Mouse (Mus musculus) embryonic fibroblast, embryonic 13.5 days (primary cell): ENCODE results near the gene Nub1. TPM values are rescaled to one million over a fixed set of nuclear protein-coding genes. Genes with fewer than 3 reads are reported as not detected.

Experiments
- H3K27ac ChIP-seq: 2 replicates; pipeline ENCODE4 v1.5.1; 2012; ENCODE audit warnings: low read length, control low read depth, inconsistent platforms; ENCODE audit not compliant: insufficient read depth
- H3K4me1 ChIP-seq: 2 replicates; pipeline ENCODE4 v1.6.1; 2011; ENCODE audit warnings: low read length; ENCODE audit not compliant: control insufficient read depth, insufficient read depth
- H3K4me3 ChIP-seq: 2 replicates; pipeline ENCODE4 v1.5.1; 2011; ENCODE audit warnings: mild to moderate bottlenecking, control low read depth, low read length; ENCODE audit not compliant: insufficient read depth
- CTCF ChIP-seq: IDR thresholded peaks from 2 replicates; pipeline ENCODE4 v1.5.1; 2011; ENCODE audit warnings: mild to moderate bottlenecking, control low read depth, low read length, moderate library complexity, borderline replicate concordance; ENCODE audit not compliant: insufficient read depth
- POLR2A ChIP-seq: IDR thresholded peaks from 2 replicates; pipeline ENCODE4 v1.6.1; 2011; ENCODE audit warnings: low read depth, mild to moderate bottlenecking, control low read depth, low read length, moderate library complexity
- polyA plus RNA-seq: library from polyadenylated mRNA; stranded (reverse); fragments of >200 nt; gene quantifications from 2 replicates; pipeline ENCODE4 v1.2.4, GENCODE M21; 2011; ENCODE audit warnings: low read depth; ENCODE audit not compliant: missing spikeins, insufficient read length

Gene Nub1
- polyA plus RNA-seq: 42.9 and 49.5 TPM in 2 replicates

DNA sequence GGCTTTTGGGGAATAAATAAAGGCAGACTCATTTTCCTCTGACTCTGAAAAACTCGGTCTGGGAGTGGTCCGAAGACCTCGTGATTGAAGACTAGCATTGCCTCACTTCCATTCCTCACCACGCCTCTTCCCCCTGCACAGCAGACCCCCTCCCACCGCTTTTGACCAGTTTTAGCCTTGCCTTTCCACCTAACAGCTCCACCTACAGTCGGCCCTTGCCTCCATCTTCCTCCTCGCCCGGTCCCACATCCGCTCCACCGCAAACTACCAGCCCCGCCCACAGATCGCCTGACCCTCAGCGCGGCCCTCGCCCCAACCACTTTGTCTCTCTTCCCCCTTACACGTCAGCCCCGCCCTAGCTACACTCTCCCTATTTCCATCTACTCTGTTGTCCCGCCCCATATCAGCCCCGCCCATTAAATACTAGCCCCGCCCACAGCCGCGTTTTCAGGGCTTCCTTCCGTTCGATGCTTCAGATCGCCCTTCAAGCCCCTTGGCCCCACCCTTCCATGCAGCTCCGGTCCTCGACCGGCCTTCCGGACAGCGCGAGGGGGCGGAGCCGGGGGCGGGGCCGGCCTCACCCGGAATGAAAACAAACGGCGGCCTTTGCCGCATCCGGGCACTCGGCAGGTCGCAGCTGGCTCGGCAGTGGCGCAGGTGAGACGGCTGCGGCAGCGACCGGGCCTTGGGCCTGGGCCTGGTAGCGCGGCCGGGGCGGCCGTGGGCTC is at the start of gene Nub1:
Nub1 (plus strand) TSS at position 167 of the 728 bp plus-strand sequence.
- Histone ChIP-seq H3K4me3 (peak within 1 kb of the TSS; percentile 90), H3K4me1 (peaks cover 8% of the 10 kb centered on the region; the same call in 1 of the 2 replicates), H3K27ac (peak within 1 kb of the TSS; percentile 99)
- TF ChIP-seq POLR2A (peak; percentile 76), CTCF (peak; percentile 23; the same call in 1 of the 2 replicates)

DNA sequence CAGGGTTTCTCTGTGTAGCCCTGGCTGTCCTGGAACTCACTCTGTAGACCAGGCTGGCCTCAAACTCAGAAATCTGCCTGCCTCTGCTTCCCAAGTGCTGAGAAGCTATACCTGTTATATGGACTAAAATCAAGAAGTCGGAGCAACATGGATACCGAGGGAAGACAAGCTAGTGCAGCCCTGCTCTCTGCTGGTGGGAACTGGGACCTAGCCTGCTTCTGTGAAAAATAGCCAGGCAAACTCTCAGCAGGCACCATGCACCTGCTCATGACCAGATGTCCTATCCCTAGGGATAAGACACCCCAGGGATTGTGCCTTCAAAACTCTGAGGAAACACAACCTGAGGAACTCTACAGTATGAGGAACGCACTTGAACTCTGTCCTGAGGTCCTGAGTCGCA is 48.3 kb upstream of the Nub1 start:
- Histone ChIP-seq H3K27ac (no peak overlapping the region), H3K4me3 (no peak overlapping the region), H3K4me1 (no peaks in the 10 kb centered on the region)
- TF ChIP-seq CTCF (no peak), POLR2A (no peak)

DNA sequence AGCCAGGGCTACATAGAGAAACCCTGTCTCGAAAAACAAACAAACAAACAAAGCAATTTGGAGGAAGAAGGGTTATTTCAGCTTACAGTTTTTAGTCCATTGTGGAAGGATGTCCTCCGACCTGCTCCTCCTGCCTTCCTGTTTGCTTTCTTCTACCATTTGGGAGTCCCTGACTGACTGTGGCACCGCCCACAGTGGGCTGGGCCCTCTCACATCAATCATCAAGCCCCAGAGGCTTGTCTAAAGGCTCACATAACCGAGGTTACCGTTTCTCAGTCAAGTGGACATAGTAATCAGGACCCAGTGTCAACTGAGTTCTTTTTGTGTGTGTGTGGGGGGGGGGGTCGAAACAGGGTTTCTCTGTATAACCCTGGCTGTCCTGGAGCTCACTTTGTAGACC is 47.2 kb upstream of the Nub1 start:
- no peak overlapping the region for H3K4me3 ChIP-seq
- TF ChIP-seq CTCF: no peak
- no peak for TF ChIP-seq POLR2A
- H3K4me1 ChIP-seq: no peaks in the 10 kb centered on the region
- H3K27ac ChIP-seq: no peak overlapping the region

DNA sequence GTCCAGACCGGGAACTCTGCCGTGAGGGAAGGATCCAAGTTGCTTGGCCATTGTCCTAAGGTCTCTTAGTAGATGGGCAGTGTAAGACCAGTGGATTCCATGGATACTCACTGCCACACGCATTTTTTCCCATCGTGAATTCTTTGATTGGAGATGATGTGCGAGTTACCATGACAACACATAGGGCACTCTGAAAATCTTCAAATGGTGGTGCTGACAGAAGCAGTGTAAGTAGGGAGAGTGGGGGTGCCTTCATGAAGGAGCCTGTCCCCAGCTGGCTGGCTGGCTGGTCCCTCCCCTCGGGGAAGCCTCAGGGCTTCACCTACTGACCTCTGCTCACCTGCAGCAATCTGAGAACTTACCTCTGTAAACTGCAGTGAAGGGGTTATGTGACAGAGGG is 46.3 kb upstream of the Nub1 start:
- H3K27ac ChIP-seq: no peak overlapping the region
- TF ChIP-seq POLR2A (no peak), CTCF (no peak)
- H3K4me3 ChIP-seq: no peak overlapping the region
- H3K4me1 ChIP-seq: no peaks in the 10 kb centered on the region

DNA sequence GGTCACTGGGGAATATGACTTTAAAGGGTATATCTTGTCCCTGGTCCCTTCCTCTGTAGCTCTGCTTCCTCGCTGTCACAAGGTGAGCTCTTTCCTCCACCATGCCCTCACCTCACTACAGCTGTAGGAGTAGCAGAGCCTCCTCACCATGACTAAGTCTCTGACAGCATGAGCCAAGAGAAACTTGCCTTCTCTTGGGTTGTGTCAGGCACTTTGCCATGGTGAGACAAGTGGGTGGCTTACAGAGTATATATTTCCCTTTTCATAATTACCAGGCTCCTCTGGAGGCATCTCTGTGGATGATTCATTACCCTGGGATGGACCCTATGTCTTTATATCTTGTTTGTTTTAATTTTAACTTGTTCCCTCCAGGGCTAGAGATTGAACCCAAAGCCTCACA is 39.9 kb upstream of the Nub1 start:
- Histone ChIP-seq H3K27ac (no peak overlapping the region), H3K4me1 (no peaks in the 10 kb centered on the region), H3K4me3 (no peak overlapping the region)
- TF ChIP-seq POLR2A (no peak), CTCF (no peak)

DNA sequence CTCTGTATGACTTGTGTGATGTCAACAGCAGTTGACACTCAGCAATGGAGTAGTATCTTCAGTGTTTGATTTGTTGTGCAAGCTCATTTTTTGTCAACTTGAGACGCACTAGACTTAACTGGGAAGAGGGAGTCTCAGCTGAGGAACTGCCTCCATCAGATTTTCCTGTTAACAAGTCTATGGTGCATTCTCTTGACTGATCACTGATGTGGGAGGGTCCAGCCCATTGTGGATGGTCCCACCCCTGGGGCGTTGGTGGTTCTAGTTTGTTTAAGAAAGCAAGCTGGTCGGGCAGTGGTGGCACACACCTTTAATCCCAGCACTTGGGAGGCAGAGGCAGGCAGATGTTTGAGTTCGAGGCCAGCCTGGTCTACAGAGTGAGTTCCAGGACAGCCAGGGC is 36.1 kb upstream of the Nub1 start:
- H3K4me1 ChIP-seq: no peaks in the 10 kb centered on the region
- no peak overlapping the region for H3K27ac ChIP-seq
- TF ChIP-seq POLR2A: no peak
- TF ChIP-seq CTCF: no peak
- H3K4me3 ChIP-seq: no peak overlapping the region

DNA sequence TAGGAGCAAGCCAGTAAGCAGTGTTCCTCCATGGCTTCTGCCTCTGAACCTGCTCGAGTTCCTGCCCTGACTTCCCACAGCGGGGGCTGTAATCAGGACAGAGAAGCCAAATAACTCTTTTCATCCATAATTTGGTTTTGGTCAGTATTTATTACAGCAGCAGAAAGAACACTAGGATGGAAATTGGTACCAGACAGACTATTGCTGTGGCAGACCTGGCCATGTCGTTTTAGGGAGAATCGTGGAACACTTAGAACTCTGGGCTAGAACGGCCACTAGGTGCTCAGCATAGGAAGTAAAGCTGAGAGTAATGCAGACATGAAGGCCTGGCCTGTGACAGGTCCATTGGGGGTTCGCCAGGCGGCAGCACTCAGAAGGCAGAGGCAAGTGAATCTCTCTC is 35.6 kb upstream of the Nub1 start:
- TF ChIP-seq CTCF: no peak
- no peak for TF ChIP-seq POLR2A
- Histone ChIP-seq H3K4me3 (no peak overlapping the region), H3K4me1 (no peaks in the 10 kb centered on the region)

DNA sequence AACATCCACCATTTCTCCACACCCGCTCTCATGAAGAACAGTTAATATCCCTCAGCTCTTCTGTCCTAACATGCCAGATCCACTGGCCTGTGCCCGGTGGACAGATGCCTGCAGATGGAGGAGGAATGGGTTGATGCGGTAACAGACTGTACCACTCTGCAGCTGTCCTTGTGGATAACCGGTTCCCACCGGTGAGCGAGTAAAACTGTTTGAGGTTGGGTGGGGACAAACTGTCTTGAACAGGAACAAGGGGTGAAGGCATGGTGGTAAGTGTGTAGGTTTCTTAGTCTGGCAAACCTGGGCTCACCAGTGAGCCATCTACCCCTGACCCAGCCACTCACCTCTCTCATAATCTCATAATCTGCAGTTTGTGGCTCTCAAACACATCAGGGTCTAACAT is 34.0 kb upstream of the Nub1 start:
- Histone ChIP-seq H3K27ac (no peak overlapping the region), H3K4me3 (no peak overlapping the region), H3K4me1 (no peaks in the 10 kb centered on the region)
- TF ChIP-seq CTCF (no peak), POLR2A (no peak)

More for the DNA sequence above, 35.6 kb upstream of the Nub1 start:
- no peak overlapping the region for H3K27ac ChIP-seq

DNA sequence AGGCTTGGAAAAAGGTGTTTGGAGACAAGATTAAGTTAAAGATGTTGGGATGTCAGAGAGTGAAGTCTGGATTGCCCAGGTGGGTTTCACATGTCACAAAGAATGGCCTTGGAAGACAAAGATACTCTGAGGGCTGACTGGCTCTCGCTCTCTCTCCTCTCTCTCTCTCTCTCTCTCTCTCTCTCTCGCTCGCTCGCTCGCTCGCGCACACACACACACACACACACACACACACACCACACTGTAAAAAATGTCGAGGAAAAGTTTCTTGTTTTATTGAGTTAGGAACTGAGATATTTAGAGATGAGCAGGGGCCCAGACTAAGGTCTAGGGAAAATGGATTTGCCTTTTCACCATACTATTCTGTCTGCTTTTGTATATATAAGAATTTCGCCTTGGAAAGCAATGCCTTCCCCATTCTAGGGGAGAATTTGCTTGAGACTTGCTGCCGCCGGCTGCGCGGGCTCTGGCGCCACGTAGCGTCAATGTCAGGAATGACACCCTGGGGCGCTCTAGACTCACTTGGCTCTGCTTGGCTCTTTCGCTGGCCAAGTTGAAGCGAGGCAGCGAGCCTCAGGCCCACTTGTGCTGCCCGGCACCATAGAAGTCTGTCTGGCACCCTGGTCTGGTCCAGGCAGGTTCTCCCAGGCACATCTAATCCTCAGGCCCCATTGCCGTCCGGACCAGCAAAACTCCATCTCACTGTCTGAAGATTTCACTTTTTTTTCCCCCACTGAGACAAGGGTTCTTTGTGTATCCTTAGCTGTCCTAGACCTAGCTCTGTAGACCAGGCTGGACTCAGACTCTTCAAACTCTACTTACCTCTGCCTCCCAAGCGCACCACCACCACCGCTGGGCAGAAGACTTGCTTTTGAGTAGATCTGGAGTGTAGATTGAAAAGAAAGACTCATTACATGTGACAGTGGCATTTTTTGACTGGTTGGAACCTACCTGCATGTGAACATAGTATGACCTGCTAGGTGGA is 33.3 kb upstream of the Nub1 start:
- Histone ChIP-seq H3K27ac (no peak overlapping the region), H3K4me1 (no peaks in the 10 kb centered on the region), H3K4me3 (no peak overlapping the region)
- TF ChIP-seq POLR2A (no peak), CTCF (peak; percentile 90)
